Mouse (Mus musculus) heart, embryonic 14.5 days (tissue): ENCODE measurements at regions not wholly inside any gene's neighbourhood (a gene's known extent, or its start where the extent isn't known, plus 50 kb on each side); places are given as distances from the start of the nearest gene placed in this dataset.

Experiments
- ATAC-seq: fragments of 200-750 bp; cut with Nextera tagmentation; 2 replicates; pipeline ENCODE4 v1.8.0; 2017; ENCODE audit warnings: low read depth, moderate TSS enrichment; ENCODE audit not compliant: insufficient number of reproducible peaks, insufficient read depth, low FRiP score
- H3K27ac ChIP-seq, 2 experiments: fragments of 200-500 bp in 1 of 2; fragments of 300-500 bp in 1 of 2; sonication (generic) in 1 of 2; replicated peaks in 1 of 2; 2 replicates each; pipeline ENCODE4 v1.5.1; 2012 to 2014; ENCODE audit warnings: low read depth in 2 of 2, low read length in 2 of 2, control low read depth in 1 of 2, mild to moderate bottlenecking in 1 of 2, mixed read lengths in 1 of 2; ENCODE audit not compliant: control insufficient read depth in 1 of 2, insufficient read depth in 1 of 2
- H3K27me3 ChIP-seq: fragments of 300-500 bp; sonication (generic); 2 replicates; pipeline ENCODE4 v1.6.1; 2014; ENCODE audit warnings: mild to moderate bottlenecking, low read length, control low read depth; ENCODE audit not compliant: control insufficient read depth, insufficient read depth
- H3K36me3 ChIP-seq: fragments of 300-500 bp; sonication (generic); 2 replicates; pipeline ENCODE4 v1.6.1; 2014; ENCODE audit warnings: mild to moderate bottlenecking, control low read depth, low read length, mixed read lengths; ENCODE audit not compliant: control insufficient read depth, insufficient read depth
- H3K4me1 ChIP-seq, 2 experiments: fragments of 200-500 bp in 1 of 2; fragments of 300-500 bp in 1 of 2; sonication (generic) in 1 of 2; 2 replicates each; pipeline ENCODE4 v1.6.1; 2012 to 2014; ENCODE audit warnings: low read length in 2 of 2, control low read depth in 1 of 2, mixed read lengths in 1 of 2; ENCODE audit not compliant: control insufficient read depth in 2 of 2, insufficient read depth in 2 of 2
- H3K4me2 ChIP-seq: fragments of 300-500 bp; sonication (generic); 2 replicates; pipeline ENCODE4 v1.6.1; 2014; ENCODE audit warnings: mild to moderate bottlenecking, low read length
- H3K4me3 ChIP-seq, 2 experiments: fragments of 200-500 bp in 1 of 2; fragments of 300-500 bp in 1 of 2; sonication (generic) in 1 of 2; 2 replicates each; pipeline ENCODE4 v1.5.1; 2012 to 2014; ENCODE audit warnings: low read length in 2 of 2, mild to moderate bottlenecking in 2 of 2, control low read depth in 1 of 2, low read depth in 1 of 2, moderate library complexity in 1 of 2; ENCODE audit not compliant: control insufficient read depth in 1 of 2, insufficient read depth in 1 of 2
- H3K9ac ChIP-seq: fragments of 300-500 bp; sonication (generic); 2 replicates; pipeline ENCODE4 v1.6.1; 2014; ENCODE audit warnings: mild to moderate bottlenecking, low read length
- H3K9me3 ChIP-seq: fragments of 300-500 bp; sonication (generic); 2 replicates; pipeline ENCODE4 v1.6.1; 2016; ENCODE audit warnings: low read length, control low read depth; ENCODE audit not compliant: control insufficient read depth
- WGBS: fragments of 180-500 bp; shearing (Covaris S2); extraction: QIAGEN DNeasy Blood & Tissue Kit; methylation state at CpG from one replicate; pipeline ENCODE4 v1.1.7; 2014; 5-methylcytosine and 5-hydroxymethylcytosine counted together

GRCm38 (mm10) chr17:84875031-84875430 is 81.5 kb upstream of the Ppm1b start:
- 71% methylated on average over 6 of the region's 6 CpGs for WGBS
- H3K4me1 ChIP-seq, result no peaks in the 10 kb centered on the region
- no peak overlapping the region for H3K4me3 ChIP-seq
- H3K27ac ChIP-seq, result no peak overlapping the region
- no peak for ATAC-seq
- no peaks in the 10 kb centered on the region for H3K27me3 ChIP-seq
- H3K9ac ChIP-seq, result no peak overlapping the region
- no peak overlapping the region for H3K4me2 ChIP-seq
- no peaks in the 10 kb centered on the region for H3K9me3 ChIP-seq
- H3K36me3 ChIP-seq, result no peaks in the 10 kb centered on the region

GRCm38 (mm10) chr17:84876037-84876436 is 80.5 kb upstream of the Ppm1b start:
- WGBS, result 75% methylated on average over 4 of the region's 4 CpGs
- H3K4me3 ChIP-seq, result no peak overlapping the region

GRCm38 (mm10) chr17:84877176-84877863 is 79.2 kb upstream of the Ppm1b start:
- Histone ChIP-seq H3K9ac (no peak overlapping the region), H3K27me3 (no peaks in the 10 kb centered on the region), H3K4me2 (no peak overlapping the region), H3K4me3 (no peak overlapping the region), H3K36me3 (no peaks in the 10 kb centered on the region), H3K9me3 (no peaks in the 10 kb centered on the region), H3K4me1 (no peaks in the 10 kb centered on the region), H3K27ac (no peak overlapping the region)
- ATAC-seq, result no peak
- 73% methylated on average over 14 of the region's 14 CpGs for WGBS

More at GRCm38 (mm10) chr17:84876037-84876436, 80.5 kb upstream of the Ppm1b start:
- Histone ChIP-seq H3K27me3 (no peaks in the 10 kb centered on the region), H3K27ac (no peak overlapping the region), H3K36me3 (no peaks in the 10 kb centered on the region), H3K9me3 (no peaks in the 10 kb centered on the region), H3K4me1 (no peaks in the 10 kb centered on the region), H3K9ac (no peak overlapping the region), H3K4me2 (no peak overlapping the region)
- no peak for ATAC-seq

- Histone ChIP-seq H3K27me3 (no peaks in the 10 kb centered on the region), H3K4me1 (no peaks in the 10 kb centered on the region), H3K36me3 (no peaks in the 10 kb centered on the region), H3K9ac (no peak overlapping the region; the same call in 1 of the 2 replicates), H3K27ac (no peak overlapping the region), H3K4me2 (peak overlapping the region; percentile 47), H3K9me3 (no peaks in the 10 kb centered on the region), H3K4me3 (peak overlapping the region in 1 of 2 experiments; percentile 24; a peak in 3 of 4 replicates)
- no peak for ATAC-seq
- 12% methylated on average over 10 of the region's 10 CpGs for WGBS
Measured at GRCm38 (mm10) chr17:84877864-84878224, 78.7 kb upstream of the Ppm1b start.

- WGBS, result 81% methylated on average over 5 of the region's 5 CpGs
- no peak overlapping the region for H3K27ac ChIP-seq
- H3K4me3 ChIP-seq, result peak overlapping the region in 1 of 2 experiments; percentile 24; a peak in 2 of 4 replicates
- no peaks in the 10 kb centered on the region for H3K36me3 ChIP-seq
- no peaks in the 10 kb centered on the region for H3K4me1 ChIP-seq
- no peak for ATAC-seq
- no peaks in the 10 kb centered on the region for H3K27me3 ChIP-seq
- H3K9ac ChIP-seq, result no peak overlapping the region; the same call in 1 of the 2 replicates
- H3K9me3 ChIP-seq, result no peaks in the 10 kb centered on the region
- peak overlapping the region; percentile 47 for H3K4me2 ChIP-seq
Measured at GRCm38 (mm10) chr17:84878316-84878715, 78.2 kb upstream of the Ppm1b start.

- no peak overlapping the region for H3K9ac ChIP-seq
- H3K4me2 ChIP-seq, result no peak overlapping the region
- no peak overlapping the region for H3K4me3 ChIP-seq
- H3K9me3 ChIP-seq, result no peaks in the 10 kb centered on the region
- 83% methylated on average over 10 of the region's 10 CpGs for WGBS
- no peak for ATAC-seq
- no peaks in the 10 kb centered on the region for H3K4me1 ChIP-seq
- H3K36me3 ChIP-seq, result no peaks in the 10 kb centered on the region
- H3K27ac ChIP-seq, result no peak overlapping the region
- H3K27me3 ChIP-seq, result no peaks in the 10 kb centered on the region
Measured at GRCm38 (mm10) chr17:84879146-84879545, 77.4 kb upstream of the Ppm1b start.

- ATAC-seq, result no peak
- WGBS, result 63% methylated on average over 2 of the region's 2 CpGs
- Histone ChIP-seq H3K4me1 (no peaks in the 10 kb centered on the region), H3K4me3 (no peak overlapping the region), H3K9ac (no peak overlapping the region), H3K9me3 (no peaks in the 10 kb centered on the region), H3K27ac (no peak overlapping the region), H3K27me3 (no peaks in the 10 kb centered on the region), H3K36me3 (no peaks in the 10 kb centered on the region), H3K4me2 (no peak overlapping the region)
Measured at GRCm38 (mm10) chr17:84880946-84881345, 75.6 kb upstream of the Ppm1b start.

- no peak for ATAC-seq
- no peak overlapping the region for H3K27ac ChIP-seq
Measured at GRCm38 (mm10) chr17:84888525-84888924, 68.0 kb upstream of the Ppm1b start.

More at GRCm38 (mm10) chr17:84888525-84888924, 68.0 kb upstream of the Ppm1b start:
- no peaks in the 10 kb centered on the region for H3K9me3 ChIP-seq
- no peaks in the 10 kb centered on the region for H3K36me3 ChIP-seq
- no peaks in the 10 kb centered on the region for H3K27me3 ChIP-seq
- H3K4me1 ChIP-seq, result peaks cover 7% of the 10 kb centered on the region in 2 experiments
- WGBS, result 78% methylated on average over 5 of the region's 5 CpGs
- no peak overlapping the region for H3K4me3 ChIP-seq
- H3K4me2 ChIP-seq, result no peak overlapping the region
- no peak overlapping the region for H3K9ac ChIP-seq
